8 mouse cellular contexts compared by ENCODE assay signal in genomic region chr17:25843636-25844395, GRCm38 (mm10). TPM values are rescaled to one million over a fixed set of nuclear protein-coding genes. Genes with fewer than 3 reads are reported as not detected.
A peak's percentile ranks its signal among the peaks of the same experiment; 100 is the strongest.
DNase-seq lines count a peak whose midpoint lies in the region; ATAC-seq and TF ChIP-seq lines count a peak whose summit lies in the region.

No protein-coding gene starts in this region.

- peak; percentile 57 for ATAC-seq in intestine, embryonic 15.5 days

- no peaks in the 10 kb centered on the region for H3K27me3 ChIP-seq in thymus, adult 2 months (ENCODE audit: control insufficient read depth, insufficient read depth, low read length)
- no peaks in the 10 kb centered on the region for H3K27me3 ChIP-seq in intestine, embryonic 15.5 days (replicated peaks)
- no peaks in the 10 kb centered on the region for H3K27me3 ChIP-seq in midbrain, embryonic 10.5 days (ENCODE audit: low read depth, poor library complexity, severe bottlenecking)

- 0 out of 2 replicates have a peak overlapping the region, but pooled peaks have one; percentile 18 for H3K27ac ChIP-seq in thymus, adult 2 months (ENCODE audit: control insufficient read depth, insufficient read depth, low read length)
- peak overlapping the region; percentile 80 for H3K27ac ChIP-seq in intestine, embryonic 15.5 days
- peak overlapping the region; percentile 92 for H3K27ac ChIP-seq in midbrain, embryonic 10.5 days (replicated peaks)

- H3K9me3 ChIP-seq in intestine, embryonic 15.5 days = no peaks in the 10 kb centered on the region
- no peaks in the 10 kb centered on the region for H3K9me3 ChIP-seq in midbrain, embryonic 10.5 days (replicated peaks)

- no peak for TF ChIP-seq CTCF in thymus, adult 2 months (IDR thresholded peaks at IDR 0.05; ENCODE audit: borderline replicate concordance, control insufficient read depth, extremely low read depth, insufficient read depth, low read length, poor library complexity)

- no peak for TF ChIP-seq POLR2A in thymus, adult 2 months (IDR thresholded peaks at IDR 0.05; ENCODE audit: control insufficient read depth, extremely low read depth, insufficient read depth, low read length, poor library complexity)

- peak overlapping the region; percentile 81 for H3K4me2 ChIP-seq in intestine, embryonic 15.5 days (replicated peaks)

- DNase-seq in embryo, embryonic 10.5 days (ENCODE audit: low spot score) = peak; percentile 14
- no peak for DNase-seq in embryo, embryonic 11 days
- DNase-seq in thymus, adult 2 months = no peak
- DNase-seq in thymus, postnatal 10 days (ENCODE audit: low spot score in 2 of 2) = no peak
- DNase-seq in midbrain, embryonic 10.5 days (ENCODE audit: low spot score) = no peak
- no peak for DNase-seq in thymus, adult 18-20 months
- DNase-seq in thymus, postnatal 14 days = no peak

- 3% methylated on average over 37 of the region's 38 CpGs for WGBS in thymus, adult 2 months
- 2% methylated on average over 38 of the region's 38 CpGs for WGBS in intestine, embryonic 15.5 days
- 5% methylated on average over 38 of the region's 38 CpGs for WGBS in midbrain, embryonic 10.5 days

- peaks cover 31% of the 10 kb centered on the region for H3K36me3 ChIP-seq in thymus, adult 2 months (ENCODE audit: control insufficient read depth, insufficient read depth, low read length)
- H3K36me3 ChIP-seq in intestine, embryonic 15.5 days = peaks cover 21% of the 10 kb centered on the region
- peaks cover 85% of the 10 kb centered on the region for H3K36me3 ChIP-seq in midbrain, embryonic 10.5 days

- peaks cover 17% of the 10 kb centered on the region for H3K4me1 ChIP-seq in thymus, adult 2 months (replicated peaks; ENCODE audit: control insufficient read depth, insufficient read depth, low read length)
- H3K4me1 ChIP-seq in intestine, embryonic 15.5 days (replicated peaks) = peaks cover 31% of the 10 kb centered on the region
- peaks cover 29% of the 10 kb centered on the region for H3K4me1 ChIP-seq in midbrain, embryonic 10.5 days

- H3K9ac ChIP-seq in intestine, embryonic 15.5 days = peak overlapping the region; percentile 90

- peak overlapping the region; percentile 87 for H3K4me3 ChIP-seq in thymus, adult 2 months (ENCODE audit: control insufficient read depth, insufficient read depth, low read length)
- peak overlapping the region; percentile 82 for H3K4me3 ChIP-seq in intestine, embryonic 15.5 days (replicated peaks)
- H3K4me3 ChIP-seq in midbrain, embryonic 10.5 days = peak overlapping the region; percentile 81

RNA-seq across cellular contexts. Expression of gene Rhot2, which starts 0.8 kb away (rescaled TPM):
- 192 and 206 TPM in 2 replicates for polyA plus RNA-seq in thymus, adult 2 months (2012; rRNA removed)
- 19.2 and 22.1 TPM in 2 replicates for polyA plus RNA-seq in intestine, embryonic 15.5 days (2015; fragmentation: Nextera tagmentation; extraction: Ambion mirVana)
- polyA plus RNA-seq in midbrain, embryonic 10.5 days (2016; fragmentation: Nextera tagmentation; extraction: Ambion mirVana) = 23.9 and 25.2 TPM in 2 replicates

RNA-seq across cellular contexts. Expression of gene Gm20683, which starts 2.3 kb away (rescaled TPM):
- polyA plus RNA-seq in thymus, adult 2 months (2012; rRNA removed) = 125 and 126 TPM in 2 replicates
- polyA plus RNA-seq in intestine, embryonic 15.5 days (2015; fragmentation: Nextera tagmentation; extraction: Ambion mirVana) = 1.1 and 2.4 TPM in 2 replicates
- polyA plus RNA-seq in midbrain, embryonic 10.5 days (2016; fragmentation: Nextera tagmentation; extraction: Ambion mirVana) = 1.7 and 2.2 TPM in 2 replicates

RNA-seq across cellular contexts. Expression of gene Rhbdl1, which starts 6.7 kb away (rescaled TPM):
- 20.6 and 29.2 TPM in 2 replicates for polyA plus RNA-seq in thymus, adult 2 months (2012; rRNA removed)
- 1.8 and 1.9 TPM in 2 replicates for polyA plus RNA-seq in intestine, embryonic 15.5 days (2015; fragmentation: Nextera tagmentation; extraction: Ambion mirVana)
- polyA plus RNA-seq in midbrain, embryonic 10.5 days (2016; fragmentation: Nextera tagmentation; extraction: Ambion mirVana) = 1.7 and 2.7 TPM in 2 replicates

RNA-seq across cellular contexts. Expression of gene Stub1, which starts 10.6 kb away (rescaled TPM):
- polyA plus RNA-seq in thymus, adult 2 months (2012; rRNA removed) = 162 and 190 TPM in 2 replicates
- polyA plus RNA-seq in intestine, embryonic 15.5 days (2015; fragmentation: Nextera tagmentation; extraction: Ambion mirVana) = 297 and 322 TPM in 2 replicates
- 381 and 403 TPM in 2 replicates for polyA plus RNA-seq in midbrain, embryonic 10.5 days (2016; fragmentation: Nextera tagmentation; extraction: Ambion mirVana)

RNA-seq across cellular contexts. Expression of gene Jmjd8, which starts 15.1 kb away (rescaled TPM):
- 78.1 and 83.2 TPM in 2 replicates for polyA plus RNA-seq in thymus, adult 2 months (2012; rRNA removed)
- 45.1 and 49.4 TPM in 2 replicates for polyA plus RNA-seq in intestine, embryonic 15.5 days (2015; fragmentation: Nextera tagmentation; extraction: Ambion mirVana)
- 58.7 and 68.4 TPM in 2 replicates for polyA plus RNA-seq in midbrain, embryonic 10.5 days (2016; fragmentation: Nextera tagmentation; extraction: Ambion mirVana)

Comparison
In these comparisons a context has a peak if more than half of its experiments do, and no peak if none do; other contexts are left out.
1. H3K27ac ChIP-seq: peak in every context shown above with its lines; median percentile 92 in midbrain, embryonic 10.5 days; 80 in intestine, embryonic 15.5 days; 18 in thymus, adult 2 months.
2. RNA of gene Gm20683, which starts 2.3 kb away (polyA plus RNA-seq): 125 to 126 TPM in thymus, adult 2 months; 1.7 to 2.2 TPM in midbrain, embryonic 10.5 days and 1.1 to 2.4 TPM in intestine, embryonic 15.5 days; every median in the first group is over 10 times any median in the second.
3. Peak in every context shown above with its lines, with median percentiles within 50 percentile points of each other: H3K4me3 ChIP-seq.